Mouse (Mus musculus) Patski (cell line): ENCODE measurements around the gene 4930412O13Rik. TPM values are rescaled to one million over a fixed set of nuclear protein-coding genes. Genes with fewer than 3 reads are reported as not detected.

Experiments used
- ATAC-seq: fragments of 100-300 bp; one replicate; pipeline ENCODE4 v1.8.0; 2021
- CTCF ChIA-PET: fragments of 350-600 bp; sonication (Branson Sonifier 250); formaldehyde crosslinking; loops from one replicate; lab custom pipeline; 2022; ENCODE audit warnings: inconsistent platforms; lab: Charles Lee
- POLR2A ChIA-PET: fragments of 350-600 bp; sonication (Branson Sonifier 250); formaldehyde crosslinking; loops from one replicate; lab custom pipeline; 2022; ENCODE audit warnings: antibody characterized with exemption, inconsistent platforms; lab: Charles Lee
- DNase-seq: peaks from one replicate; pipeline ENCODE4 v3.0.0-alpha.2; 2011; ENCODE audit warnings: low read depth, low spot score
- H3K27me3 ChIP-seq: fragments of 371-371 bp; one replicate; pipeline ENCODE4 v1.5.1; 2021
- CTCF ChIP-seq: fragments of 100-300 bp; IDR thresholded peaks from one replicate; pipeline ENCODE4 v1.5.1; 2021
- in situ Hi-C: fragments of 300-500 bp; cut with MboI; formaldehyde crosslinking; loops from 3 replicates; pipeline ENCODE4 v1.11.1; 2018; ENCODE audit warnings: low pct_unique_long_range_greater_than_20kb, mixed read lengths
- polyA plus RNA-seq: library from polyadenylated mRNA; unstranded; gene quantifications from one replicate; pipeline ENCODE4 v1.2.3, GENCODE M21; 2021

The 4930412O13Rik gene
- polyA plus RNA-seq, 1 experiment from 2014 or later, result not detected

DNA sequence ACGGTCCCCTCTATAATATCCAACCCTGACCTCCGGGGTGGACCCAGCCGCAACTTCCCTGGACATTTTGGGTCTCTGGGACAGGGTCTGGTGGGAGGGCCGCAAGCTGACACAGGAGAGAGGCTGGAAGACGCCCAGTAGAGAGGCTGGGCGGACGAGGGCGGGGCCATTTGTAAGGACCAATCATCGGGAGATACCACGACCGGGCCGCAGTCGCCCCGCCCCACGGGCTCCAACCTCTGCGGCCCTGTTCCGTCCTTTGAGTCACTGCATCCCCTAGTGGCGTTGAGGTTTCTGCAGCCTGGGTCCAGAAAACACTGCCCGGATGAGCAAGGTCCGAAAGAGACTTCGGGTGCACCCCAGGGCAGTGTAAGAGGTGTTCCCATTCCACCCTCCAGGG lies 1.6 kb upstream of the 4930412O13Rik start:
- TF ChIP-seq CTCF, result no peak
- in situ Hi-C loops, result loop anchor here (5.0 kb wide), 1 partner anchor 412 kb away; no protein-coding TSS in a partner anchor
- peak; percentile 51 for DNase-seq
- peak; percentile 99 for ATAC-seq
- ChIA-PET POLR2A (no interaction called here), CTCF (interaction anchor here (1.1 to 3.0 kb wide), 6 partner anchors 12 to 1205 kb away, joined by 3 to 22 read pairs (median 4); no protein-coding TSS in a partner anchor)
- no peaks in the 10 kb centered on the region for H3K27me3 ChIP-seq

DNA sequence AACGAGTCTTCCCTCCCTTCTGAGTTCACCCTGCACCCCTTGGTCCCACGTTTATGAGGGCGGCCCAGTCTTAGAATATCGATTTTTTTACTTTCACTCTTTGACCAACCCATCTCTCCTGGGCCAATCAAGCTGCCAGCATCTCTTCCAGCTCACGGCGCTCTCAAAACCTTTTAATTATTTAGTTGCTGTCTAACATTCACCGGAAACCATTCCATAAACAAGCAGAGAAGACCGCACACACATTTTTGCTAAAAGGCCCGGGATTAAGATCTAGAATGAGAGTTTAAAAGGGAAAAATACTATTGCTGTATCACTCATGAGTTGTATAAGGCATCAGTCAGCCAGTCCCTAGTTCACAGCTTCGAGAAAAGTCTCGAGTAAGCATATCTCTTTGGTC lies 781 bp upstream of the 4930412O13Rik start:
- POLR2A ChIA-PET, result no interaction called here
- ATAC-seq, result no peak
- no peak for TF ChIP-seq CTCF
- no peaks in the 10 kb centered on the region for H3K27me3 ChIP-seq
- CTCF ChIA-PET, result interaction anchor here (1.3 to 3.0 kb wide), 4 partner anchors 11 to 1205 kb away, joined by 3 to 22 read pairs (median 4); no protein-coding TSS in a partner anchor
- in situ Hi-C loops, result loop anchor here (5.0 to 10.0 kb wide), 4 partner anchors 125 to 1203 kb away; no protein-coding TSS in a partner anchor
- DNase-seq, result no peak

DNA sequence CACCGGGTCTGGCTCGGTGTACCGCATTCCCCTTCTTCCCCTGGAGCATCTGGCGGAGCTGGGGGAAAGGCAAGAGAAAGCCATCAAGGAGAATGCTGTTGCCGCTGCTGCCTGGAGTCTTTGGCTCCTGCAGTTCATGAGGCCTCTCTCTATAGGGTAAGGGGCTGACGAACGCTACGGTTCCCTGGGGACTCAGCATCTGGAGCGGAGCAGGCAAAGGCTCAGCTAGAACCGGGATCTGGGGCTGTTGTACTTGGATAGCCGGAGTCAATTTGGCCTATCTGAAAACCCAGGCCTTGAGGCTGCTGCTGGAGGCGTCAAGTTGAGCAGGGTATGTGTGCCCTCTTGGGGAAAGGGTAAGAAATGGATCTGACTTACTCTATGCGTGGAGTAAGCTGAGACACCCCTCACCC lies 565 bp downstream of the 4930412O13Rik start:
- ChIA-PET POLR2A (no interaction called here), CTCF (no interaction called here)
- H3K27me3 ChIP-seq, result no peaks in the 10 kb centered on the region
- no peak for TF ChIP-seq CTCF
- ATAC-seq (no peak), DNase-seq (no peak)
- in situ Hi-C loops, result loop anchor here (5.0 to 10.0 kb wide), 4 partner anchors 123 to 1204 kb away; no protein-coding TSS in a partner anchor

DNA sequence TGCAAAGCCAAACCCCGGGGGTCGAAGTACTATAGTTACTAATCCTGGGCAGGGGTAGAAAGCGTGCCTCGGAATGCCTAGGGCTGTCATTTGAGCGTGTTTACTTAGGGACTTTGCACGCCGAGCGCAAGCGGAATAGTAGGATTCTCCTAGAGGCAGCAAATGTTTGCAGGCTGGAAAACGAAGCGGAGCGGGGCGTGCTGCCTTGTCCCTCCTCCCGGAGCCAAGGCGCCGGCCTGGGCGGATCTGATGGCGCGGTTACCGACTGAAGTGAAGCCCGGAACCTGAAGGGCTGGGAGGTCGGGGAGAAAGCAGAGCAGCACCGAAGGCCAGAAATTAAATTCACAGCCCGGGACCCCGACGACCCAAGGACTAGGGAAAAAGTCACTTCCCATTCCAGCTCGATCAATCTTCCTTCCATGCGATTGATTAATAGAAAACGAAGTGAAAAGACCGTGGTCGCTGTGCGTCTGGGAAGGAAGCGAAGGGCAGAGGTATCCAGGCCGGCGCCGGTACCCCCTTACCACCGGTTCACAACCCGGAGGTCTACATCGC lies 1.4 kb downstream of the 4930412O13Rik start:
- DNase-seq (no peak), ATAC-seq (no peak)
- no peak for TF ChIP-seq CTCF
- CTCF ChIA-PET, result interaction anchor here (1.0 kb wide), 1 partner anchor 1208 kb away, joined by 3 read pairs; no protein-coding TSS in a partner anchor
- in situ Hi-C loops, result loop anchor here (5.0 to 10.0 kb wide), 4 partner anchors 122 to 1205 kb away; no protein-coding TSS in a partner anchor
- POLR2A ChIA-PET, result no interaction called here
- no peaks in the 10 kb centered on the region for H3K27me3 ChIP-seq

DNA sequence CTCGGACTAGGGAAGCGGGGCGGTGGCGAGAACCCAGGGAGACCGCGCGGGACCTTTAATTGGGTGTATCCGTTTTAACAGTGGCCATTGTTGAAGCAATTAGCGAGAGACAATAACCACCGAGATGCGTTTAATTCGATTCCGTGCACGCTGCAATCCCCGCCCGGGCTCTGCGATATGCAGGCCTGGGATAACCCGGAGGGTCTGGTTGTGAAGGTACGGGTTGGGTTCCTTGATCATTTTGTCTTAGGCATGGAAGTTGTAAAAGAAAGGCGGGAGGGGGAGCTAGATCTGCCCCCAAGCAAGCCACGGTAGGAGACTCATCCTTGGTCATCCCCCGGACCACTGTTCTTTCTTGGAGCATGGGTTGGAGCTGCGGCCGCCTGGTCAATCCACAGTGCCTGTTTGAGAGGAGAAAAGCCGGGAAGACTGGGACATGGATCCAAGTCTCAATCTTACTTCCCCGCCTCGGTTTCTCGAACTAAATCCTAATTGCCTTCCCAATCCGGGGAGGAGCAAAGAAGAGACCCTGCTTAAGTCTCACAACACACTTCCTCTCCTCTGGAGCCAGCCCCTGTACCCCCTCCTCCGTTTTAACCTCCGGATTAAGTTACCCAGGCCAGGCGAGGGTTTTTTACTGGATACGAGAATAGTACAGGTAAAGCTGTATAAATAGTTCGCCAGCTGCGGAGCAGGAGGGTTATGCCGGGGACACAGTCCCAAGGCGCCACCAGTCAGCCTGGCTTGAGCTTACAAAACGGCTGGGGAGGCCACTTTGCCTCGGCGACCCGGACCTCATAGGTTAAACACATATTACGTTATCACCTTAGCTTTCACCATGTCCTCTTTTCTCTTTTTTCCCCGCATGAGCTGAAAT lies 2.1 kb downstream of the 4930412O13Rik start:
- no peak for ATAC-seq
- in situ Hi-C loops, result loop anchor here (5.0 to 10.0 kb wide), 4 partner anchors 122 to 1206 kb away; no protein-coding TSS in a partner anchor
- ChIA-PET CTCF (interaction anchor here (1.0 to 1.2 kb wide), 2 partner anchors 129 to 1208 kb away, joined by 3 read pairs; no protein-coding TSS in a partner anchor), POLR2A (no interaction called here)
- no peaks in the 10 kb centered on the region for H3K27me3 ChIP-seq
- TF ChIP-seq CTCF, result no peak
- DNase-seq, result no peak

DNA sequence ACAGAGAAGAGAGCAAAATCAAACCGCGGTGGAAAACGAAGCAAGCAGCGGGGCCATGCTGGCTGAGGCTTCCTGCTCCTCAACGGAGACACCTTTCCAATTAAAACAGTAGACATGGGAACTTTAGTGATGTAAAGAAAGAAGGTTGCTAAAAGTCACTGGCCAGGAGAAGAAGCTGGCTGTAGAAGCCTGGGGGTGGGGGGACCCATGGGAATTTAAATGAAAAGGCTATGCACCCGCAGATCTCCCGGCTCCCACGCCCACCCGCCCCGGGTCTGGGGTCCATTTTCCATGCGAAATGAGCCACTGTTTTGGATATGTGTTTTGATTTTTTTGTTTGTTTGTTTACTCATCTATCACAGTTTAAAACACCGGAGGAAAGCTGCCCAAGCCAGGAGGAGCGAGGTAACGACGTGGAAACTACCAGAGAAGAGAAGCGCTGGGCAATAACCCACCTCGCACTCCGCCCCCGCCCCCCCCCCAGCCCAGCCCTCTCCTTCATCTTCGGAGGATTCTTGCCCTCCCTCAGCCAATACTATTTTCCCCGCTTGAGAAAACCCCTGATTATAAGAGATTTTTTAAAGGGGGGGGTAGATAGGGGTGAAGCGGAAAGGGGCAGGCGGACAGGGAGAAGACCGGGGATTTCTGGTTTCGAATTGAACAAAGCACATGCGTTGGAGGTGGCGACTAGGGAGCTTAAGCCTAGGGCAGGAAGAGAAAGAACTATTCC lies 2.9 kb downstream of the 4930412O13Rik start:
- CTCF ChIA-PET, result interaction anchor here (1.0 to 1.2 kb wide), 2 partner anchors 128 to 1209 kb away, joined by 3 read pairs; no protein-coding TSS in a partner anchor
- ATAC-seq (no peak), DNase-seq (no peak)
- TF ChIP-seq CTCF, result no peak
- in situ Hi-C loops, result loop anchor here (5.0 to 10.0 kb wide), 4 partner anchors 121 to 1207 kb away; no protein-coding TSS in a partner anchor
- POLR2A ChIA-PET, result no interaction called here
- no peaks in the 10 kb centered on the region for H3K27me3 ChIP-seq

DNA sequence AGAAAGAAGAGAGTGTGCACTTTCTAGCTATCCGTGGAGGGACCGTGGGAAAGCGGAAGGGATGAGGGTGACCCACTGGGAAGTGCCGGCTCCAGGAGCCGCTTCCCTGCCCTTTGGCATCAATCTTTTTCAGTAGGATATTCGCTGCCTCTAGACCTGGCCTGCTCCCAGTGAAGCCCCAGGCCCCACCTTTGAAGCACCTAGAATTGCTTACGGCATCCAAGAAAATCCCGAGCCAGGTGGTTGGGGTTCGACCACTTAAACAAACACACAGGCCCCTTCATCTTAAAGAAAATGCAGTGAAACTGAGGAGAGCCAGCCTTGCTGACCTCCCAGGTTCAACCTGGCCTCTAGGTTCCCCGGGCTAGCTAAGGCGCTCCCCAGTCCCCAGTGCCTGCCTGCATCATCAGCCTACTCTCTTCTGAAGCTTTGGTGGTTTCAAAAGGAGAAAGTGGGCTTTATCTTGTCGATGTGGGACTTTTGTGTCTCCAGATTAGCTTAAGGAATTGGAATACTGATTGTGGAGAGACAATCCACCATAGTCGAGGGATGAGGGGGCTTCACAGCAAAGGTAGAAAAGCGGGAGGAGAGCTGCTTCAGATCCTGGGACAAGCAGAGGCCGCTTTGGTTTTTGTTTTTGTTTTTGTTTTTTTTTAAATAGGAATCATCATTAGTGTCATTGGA lies 3.6 kb downstream of the 4930412O13Rik start:
- ChIA-PET CTCF (no interaction called here), POLR2A (no interaction called here)
- no peak for TF ChIP-seq CTCF
- no peak for DNase-seq
- in situ Hi-C loops, result loop anchor here (5.0 to 10.0 kb wide), 4 partner anchors 120 to 1207 kb away; no protein-coding TSS in a partner anchor
- ATAC-seq, result no peak
- no peaks in the 10 kb centered on the region for H3K27me3 ChIP-seq

DNA sequence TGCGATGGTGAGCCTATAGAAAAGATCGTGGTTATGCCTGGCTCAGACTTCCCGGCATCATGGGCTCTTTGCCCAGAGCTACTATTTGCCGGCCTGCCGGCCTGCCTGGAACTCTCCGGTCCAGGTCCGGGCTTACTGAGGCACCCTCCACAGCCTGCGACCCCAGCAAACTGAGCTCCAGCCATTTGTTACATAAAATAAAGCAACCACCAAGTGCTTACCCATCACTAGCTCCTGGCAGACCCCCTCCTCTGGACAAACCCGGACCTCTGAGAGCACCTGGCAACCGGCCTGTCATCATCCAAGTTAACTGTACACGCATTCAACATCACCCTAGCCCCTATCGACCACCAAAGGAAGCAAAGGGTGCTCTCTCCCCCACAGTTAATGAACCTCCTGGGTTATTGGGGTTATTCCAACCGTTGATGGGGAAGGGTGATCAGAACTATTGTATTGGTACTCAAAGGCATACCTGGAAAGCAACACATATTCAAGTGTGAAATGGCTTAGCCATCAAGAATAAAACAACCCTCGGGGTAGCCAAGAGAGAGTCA lies 4.2 kb downstream of the 4930412O13Rik start:
- ChIA-PET CTCF (no interaction called here), POLR2A (no interaction called here)
- no peak for DNase-seq
- no peak for ATAC-seq
- TF ChIP-seq CTCF, result no peak
- in situ Hi-C loops, result loop anchor here (10.0 kb wide), 2 partner anchors 120 to 820 kb away; no protein-coding TSS in a partner anchor
- H3K27me3 ChIP-seq, result no peaks in the 10 kb centered on the region

DNA sequence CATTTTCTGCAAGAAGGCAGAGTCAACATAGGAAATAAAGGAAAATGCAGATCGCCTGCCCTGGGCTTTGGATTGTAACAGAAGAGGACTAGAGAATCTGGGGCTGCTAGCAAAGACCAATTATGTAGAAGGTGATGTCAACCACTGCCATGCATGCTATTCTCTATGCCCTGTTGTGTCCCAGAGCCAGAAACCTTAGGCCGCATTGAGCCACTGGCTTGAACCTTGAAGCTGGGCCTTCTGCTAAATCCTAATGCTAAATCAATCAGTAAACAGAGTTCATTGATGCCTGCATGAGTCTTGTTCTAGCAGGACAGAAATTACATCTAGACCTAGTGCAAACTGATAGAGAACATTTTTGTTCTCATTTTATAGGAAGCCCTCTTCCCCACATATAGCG lies 5.0 kb downstream of the 4930412O13Rik start:
- ATAC-seq, result no peak
- ChIA-PET POLR2A (interaction anchor here (0.6 kb wide), 1 partner anchor 460 kb away, joined by 3 read pairs; no protein-coding TSS in a partner anchor), CTCF (no interaction called here)
- in situ Hi-C loops, result loop anchor here (10.0 kb wide), 2 partner anchors 119 to 821 kb away; no protein-coding TSS in a partner anchor
- no peak for DNase-seq
- no peaks in the 10 kb centered on the region for H3K27me3 ChIP-seq
- no peak for TF ChIP-seq CTCF
